Mouse (Mus musculus): ENCODE data around the gene Zfp989. TPM values are rescaled to one million over a fixed set of nuclear protein-coding genes. Genes with fewer than 3 reads are reported as not detected.

The Zfp989 gene
- polyA plus RNA-seq, 1 experiment from 2014 or later: not detected

Other genes with a start within 250 kb of the Zfp989 start
- not detected in 2 replicates for gene Gm21411, start 62.4 kb upstream of the Zfp989 start, polyA plus RNA-seq (2014; fragmentation: Nextera tagmentation; extraction: Ambion mirVana)
- not detected in 2 replicates for gene Rex2, start 49.9 kb downstream of the Zfp989 start, polyA plus RNA-seq (2014; fragmentation: Nextera tagmentation; extraction: Ambion mirVana)
- gene Zfp991, start 160.1 kb downstream of the Zfp989 start, polyA plus RNA-seq (2014; fragmentation: Nextera tagmentation; extraction: Ambion mirVana): 7.9 and 8.7 TPM in 2 replicates